Mouse (Mus musculus) lung, postnatal 14 days (tissue): ENCODE measurements at regions not wholly inside any gene's neighbourhood (a gene's known extent, or its start where the extent isn't known, plus 50 kb on each side); places are given as distances from the start of the nearest gene placed in this dataset.
A peak's percentile ranks its signal among the peaks of the same experiment; 100 is the strongest.

Experiments
- DNase-seq: peaks from one replicate; pipeline ENCODE4 v3.0.0; 2021

DNA sequence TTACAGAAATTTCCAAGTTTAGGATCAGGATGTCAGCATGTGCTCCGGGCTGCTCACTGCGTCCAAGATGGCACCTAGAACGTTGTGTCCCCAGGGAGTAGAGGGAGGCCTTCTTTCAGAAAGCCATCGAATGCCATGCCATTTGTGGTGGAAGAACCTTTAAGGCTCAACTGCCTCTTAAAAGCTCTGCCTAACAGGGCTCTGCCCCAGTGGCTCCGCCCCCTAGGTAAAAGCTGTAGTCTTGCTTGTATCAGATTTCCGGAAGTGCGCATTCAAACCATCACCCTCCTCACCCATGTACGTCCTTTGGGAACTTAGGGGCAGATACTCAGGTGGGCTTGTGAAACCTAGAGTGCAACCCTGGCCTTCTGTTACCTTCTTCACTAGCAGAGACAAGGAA is 54.0 kb upstream of the Psmd7 start:
- no peak for DNase-seq

DNA sequence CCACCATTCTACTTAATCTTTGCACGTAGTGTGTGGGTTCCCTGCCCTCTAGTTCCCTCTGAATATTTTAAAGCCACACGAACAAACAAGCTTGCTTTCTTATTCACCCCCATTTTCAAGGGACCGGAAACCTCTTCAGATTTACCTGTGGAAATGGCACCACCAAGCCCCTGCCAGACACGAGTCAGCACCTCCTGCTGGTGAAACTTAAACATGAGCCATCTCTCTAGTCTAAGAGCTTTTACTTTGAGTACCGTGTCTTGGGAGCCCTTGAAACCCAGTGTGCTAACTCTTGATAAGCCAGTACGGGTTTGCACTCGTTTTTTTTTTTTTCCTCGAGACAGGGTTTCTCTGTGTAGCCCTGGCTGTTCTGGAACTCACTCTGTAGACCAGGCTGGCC is 59.7 kb upstream of the Psmd7 start:
- no peak for DNase-seq

DNA sequence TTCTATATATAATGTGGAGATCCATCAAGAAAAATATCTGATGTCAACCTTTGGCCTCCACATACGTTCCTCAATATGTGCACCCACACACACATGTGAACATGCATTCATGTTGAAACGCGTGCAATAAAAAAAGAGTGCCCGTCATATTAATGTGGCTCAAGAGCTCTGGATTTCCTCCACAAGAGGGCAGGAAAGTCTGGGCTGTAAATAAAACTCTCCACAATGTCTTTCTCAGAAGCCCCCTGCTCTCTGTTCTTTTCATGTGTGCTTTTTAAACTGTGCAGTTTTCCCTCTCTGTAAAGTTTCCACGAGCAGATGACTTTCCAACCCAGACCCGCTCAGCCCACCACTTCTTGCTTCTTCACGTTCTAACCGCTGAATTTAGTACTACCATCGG is 62.0 kb upstream of the Psmd7 start:
- no peak for DNase-seq

DNA sequence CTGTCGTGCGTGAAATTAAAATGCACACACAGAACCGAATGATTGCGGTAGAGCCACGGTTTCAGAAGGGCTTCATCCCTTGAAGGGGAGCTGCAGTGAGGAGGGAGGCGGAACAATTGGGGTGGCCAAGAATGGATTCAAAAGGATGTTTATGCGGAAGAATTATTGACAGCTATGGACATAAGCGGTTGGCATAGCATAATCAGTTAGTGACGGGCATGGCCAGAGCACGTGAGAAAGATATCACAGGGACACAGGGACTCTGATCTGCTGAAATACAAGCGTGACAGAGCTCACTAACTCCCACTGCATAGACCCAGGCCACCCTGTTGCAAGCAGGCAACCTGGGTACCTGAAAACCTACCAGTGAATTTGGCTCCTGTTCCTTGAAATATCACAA is 63.2 kb upstream of the Psmd7 start:
- DNase-seq = no peak

DNA sequence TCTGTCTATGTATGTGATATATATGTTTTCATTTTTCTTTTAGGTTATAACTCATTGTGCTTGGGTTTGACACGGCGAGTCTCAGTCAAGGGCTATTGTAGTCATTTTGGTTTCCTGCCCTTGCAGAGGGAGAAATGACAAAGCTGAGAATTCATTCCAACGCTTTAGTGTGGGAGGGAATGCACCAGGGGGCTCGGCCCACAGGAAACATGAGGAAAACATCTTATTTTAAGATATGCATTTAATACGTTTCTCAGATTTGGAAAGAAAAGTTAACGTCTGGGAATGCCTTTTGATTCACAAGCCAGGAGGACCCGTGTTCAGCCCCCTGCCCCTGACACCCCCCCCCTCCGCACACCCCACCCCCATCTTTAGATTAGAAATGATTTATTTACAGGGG is 64.0 kb upstream of the Psmd7 start:
- DNase-seq = no peak

DNA sequence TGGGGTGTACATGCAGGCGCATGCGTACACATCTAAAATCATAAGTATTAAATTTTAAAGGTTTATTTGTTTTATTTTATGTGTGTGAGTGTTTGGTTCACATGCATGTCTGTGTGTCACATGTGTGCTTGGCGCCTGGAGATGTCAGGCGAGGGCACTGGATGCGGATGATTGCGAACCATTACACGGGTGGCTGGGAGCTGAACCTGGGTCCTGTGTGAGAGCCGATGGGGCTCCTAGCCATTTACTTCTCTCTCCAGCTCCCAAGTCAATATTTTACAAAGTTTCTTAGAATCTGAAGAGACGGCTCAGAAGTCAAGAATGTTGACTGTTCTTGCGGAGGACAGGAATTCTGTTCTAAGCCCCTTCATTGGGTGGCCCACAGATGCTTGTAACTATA is 65.4 kb upstream of the Psmd7 start:
- no peak for DNase-seq

DNA sequence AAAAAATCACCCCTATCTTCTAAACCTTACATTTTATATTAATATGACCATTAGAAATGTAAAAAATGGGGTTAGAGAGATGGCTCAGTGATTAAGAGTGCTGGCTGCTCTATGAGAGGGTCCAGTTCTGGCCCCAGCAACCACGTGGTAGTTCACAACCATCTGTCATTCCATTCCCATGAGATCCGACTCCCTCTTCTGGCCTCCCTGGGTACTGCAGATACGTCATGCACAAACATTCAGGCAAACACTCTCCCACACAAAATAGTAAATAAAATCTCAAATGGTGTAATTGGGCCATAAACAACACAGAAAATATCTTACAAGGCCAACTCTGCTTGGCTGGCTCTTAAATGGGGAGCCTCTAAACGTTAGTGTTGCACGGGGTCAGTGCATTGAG is 68.4 kb upstream of the Psmd7 start:
- no peak for DNase-seq

DNA sequence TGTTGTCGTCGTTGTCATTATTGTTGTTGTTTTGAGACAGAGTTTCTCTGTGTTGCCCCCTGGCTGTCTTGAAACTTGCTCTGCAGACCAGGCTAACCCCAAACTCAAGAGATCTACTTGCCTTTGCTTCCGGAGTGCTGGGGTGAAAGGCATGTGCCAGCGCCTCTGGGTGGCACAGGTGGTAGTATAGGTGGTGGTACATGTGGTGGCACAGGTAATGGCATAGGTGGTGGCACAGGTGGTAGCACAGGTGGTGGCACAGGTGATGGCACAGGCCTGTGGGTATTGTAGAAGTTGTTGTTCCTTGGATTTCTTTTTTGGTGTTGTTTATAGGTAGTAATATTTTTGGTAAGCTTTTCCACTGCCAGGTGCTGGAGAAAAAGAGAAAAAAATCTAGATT is 69.5 kb upstream of the Psmd7 start:
- DNase-seq = no peak

DNA sequence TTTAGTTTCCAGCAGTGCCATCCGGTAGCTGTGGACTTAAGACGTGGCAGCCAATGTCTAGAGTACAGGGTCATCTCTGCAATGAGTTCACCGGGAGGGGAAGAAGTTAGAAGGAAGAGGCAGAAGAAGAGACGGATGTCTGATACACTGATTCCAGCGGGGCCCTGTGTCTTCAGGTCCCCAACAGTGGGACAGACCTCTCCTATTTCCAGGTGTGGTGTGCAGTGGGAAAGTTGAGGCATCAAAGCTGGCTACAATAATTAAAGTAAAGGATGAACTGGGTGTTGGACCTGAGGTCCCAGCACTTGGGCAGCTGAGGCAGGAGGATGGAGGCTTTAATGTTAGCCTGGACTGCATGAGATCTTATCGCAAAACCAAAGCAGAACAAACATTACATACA is 70.1 kb upstream of the Psmd7 start:
- no peak for DNase-seq

DNA sequence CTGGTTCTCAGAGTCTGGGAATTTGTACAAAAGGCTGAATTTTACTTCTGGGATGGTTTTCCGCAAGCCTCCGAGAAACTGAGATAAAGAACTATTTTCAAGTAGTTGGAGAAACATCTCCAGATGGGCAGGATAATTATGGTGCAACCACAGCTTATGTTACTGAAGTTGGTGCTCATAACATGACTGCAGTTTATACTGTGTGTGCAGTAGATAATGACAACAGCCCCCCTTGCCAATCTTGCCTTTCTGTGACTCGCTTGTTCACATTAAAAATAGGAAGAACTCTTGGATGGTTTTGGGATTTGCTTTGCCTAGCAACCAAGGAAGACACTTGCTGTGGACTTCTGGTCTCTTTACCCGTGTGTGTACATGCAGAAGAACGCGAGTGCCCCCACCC is 72.4 kb upstream of the Psmd7 start:
- no peak for DNase-seq

DNA sequence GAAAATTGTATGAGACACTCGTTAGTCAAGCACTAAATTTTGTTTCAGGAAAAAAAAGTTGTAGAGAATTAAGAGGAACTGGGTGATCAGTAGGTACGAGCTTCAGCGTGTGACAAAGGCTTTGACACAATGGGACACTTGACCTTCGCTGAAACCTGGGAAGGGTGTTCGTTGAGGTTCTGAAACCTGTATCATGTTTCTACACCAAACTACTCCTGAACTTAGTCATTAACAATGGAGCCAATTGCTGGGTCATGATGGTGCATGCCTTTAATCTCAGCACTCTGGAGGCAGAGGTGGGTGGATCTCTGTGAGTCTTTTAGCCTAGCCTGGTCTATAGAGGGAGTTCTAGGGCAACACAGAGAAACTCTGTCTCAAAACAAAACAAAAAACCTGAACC is 81.3 kb upstream of the Psmd7 start:
- DNase-seq = no peak

DNA sequence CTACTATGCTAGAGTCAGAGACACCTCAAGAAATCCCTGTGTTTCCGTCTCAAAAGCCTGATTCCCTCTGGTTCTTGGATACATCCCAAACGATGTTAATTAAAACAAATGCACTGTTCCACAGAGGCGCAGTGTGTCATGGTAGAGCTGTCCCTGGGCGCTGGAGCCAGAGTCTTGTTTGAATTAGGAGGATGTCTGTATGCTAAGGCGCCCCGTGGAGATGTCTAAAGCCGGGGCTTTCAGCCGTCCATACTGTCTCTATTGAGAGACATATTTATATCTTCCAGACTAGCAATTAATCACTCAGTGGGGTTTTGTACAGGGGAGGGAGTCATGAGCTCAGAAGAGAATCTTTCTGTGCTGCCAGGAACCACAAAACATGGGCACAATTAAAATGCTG is 83.2 kb upstream of the Psmd7 start:
- DNase-seq = no peak

DNA sequence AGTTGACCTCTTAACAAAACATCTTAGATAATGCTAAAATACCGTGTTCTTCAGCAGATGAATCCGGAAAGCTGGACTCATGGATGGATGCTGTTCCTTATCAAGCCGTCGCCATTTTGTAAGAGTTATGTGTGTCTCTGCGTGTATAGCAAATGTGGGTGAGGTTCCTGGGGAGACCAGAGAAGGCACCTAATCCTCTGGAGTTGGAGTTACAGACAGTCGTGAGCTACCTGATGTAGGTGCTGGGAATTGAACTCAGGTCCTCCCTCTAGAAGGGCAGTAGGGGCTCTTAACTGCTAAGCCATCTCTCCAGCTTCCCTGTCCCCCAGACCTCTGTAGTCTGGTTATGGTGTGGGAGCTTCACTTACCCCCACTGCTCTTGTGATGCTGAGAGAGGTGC is 84.4 kb upstream of the Psmd7 start:
- DNase-seq = no peak

DNA sequence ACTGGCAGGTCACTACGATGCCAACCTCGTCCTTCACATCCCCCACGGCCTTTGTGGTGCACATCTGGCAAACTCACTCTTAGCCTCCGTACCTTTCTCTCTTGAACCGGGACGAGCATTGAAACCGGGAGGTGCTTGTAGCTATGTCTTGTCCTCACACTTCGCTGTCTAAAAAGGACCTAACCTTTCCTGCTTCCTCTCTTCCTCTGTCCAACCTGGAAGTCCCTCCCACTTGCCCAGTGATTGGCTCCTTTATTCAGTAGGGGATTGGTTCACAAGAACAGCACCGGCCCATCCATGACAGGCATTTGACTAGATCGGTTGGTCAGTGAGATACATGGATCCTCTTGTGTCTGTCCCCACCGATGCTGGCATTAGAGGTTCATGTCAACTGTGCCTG is 93.8 kb upstream of the Psmd7 start:
- no peak for DNase-seq

DNA sequence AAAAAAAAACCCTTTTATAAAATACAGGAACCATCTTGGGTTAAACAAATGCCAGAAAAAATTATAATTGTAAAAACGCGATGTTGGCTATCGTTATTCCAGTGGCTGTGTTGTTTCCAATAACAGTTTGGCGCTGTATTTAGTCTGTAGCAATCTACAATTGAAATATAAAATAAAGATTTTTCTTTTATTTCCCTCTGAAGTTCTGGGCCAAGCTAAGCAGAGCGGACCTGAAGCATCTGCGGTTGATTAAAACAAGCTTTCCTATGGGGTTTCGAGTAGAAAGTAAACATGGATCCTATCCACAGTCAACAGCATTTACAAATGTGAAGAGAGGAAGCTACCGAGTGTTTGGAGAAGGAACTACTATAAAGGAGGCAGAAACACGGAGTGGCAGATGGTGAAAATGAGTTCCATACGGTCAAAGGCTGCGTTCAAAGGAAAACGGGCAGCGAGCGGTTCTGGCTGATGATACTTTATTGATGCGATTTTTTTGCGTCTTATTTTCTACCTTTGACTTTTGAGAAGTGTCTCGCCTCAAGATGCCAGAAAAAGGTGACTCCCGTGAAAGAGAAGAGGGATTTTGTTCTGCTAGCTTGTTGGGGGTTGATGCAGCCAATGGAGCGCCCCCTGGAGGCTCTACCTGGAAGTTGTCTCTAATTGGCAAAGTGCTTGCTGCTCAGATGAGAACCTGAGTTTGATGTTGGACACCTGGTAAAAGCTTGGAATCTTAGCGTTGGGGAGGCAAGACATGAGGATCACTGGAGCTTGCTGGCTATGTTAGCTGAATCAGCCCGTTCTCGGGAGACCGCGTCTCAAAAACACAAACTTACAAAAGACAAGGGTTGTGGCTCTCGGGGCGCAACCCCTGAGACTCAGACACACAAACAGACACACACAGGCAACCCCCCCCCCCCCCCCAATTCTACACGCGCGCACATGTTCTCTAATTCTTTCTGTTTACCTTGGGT is 96.7 kb upstream of the Psmd7 start:
- DNase-seq = peak; percentile 55

DNA sequence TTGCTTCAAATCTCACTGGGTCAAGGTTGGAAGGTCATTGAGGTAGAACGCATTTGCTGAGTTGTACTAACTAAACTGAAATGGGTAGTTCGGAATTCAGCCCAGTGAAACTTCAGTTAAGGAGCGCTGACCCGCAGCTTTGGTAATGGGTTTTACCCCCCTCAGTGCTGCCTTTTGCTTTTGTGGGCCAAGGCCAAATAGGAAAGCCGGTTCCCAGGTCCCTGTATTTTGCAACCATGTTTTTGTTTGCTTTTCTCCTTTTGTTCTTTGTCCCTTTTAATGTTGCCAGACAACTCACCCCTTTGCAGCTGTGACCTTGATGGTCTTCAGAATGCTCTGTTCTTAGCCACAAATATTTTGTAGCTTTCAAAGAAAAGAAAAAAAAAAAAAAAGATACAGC is 98.7 kb upstream of the Psmd7 start:
- no peak for DNase-seq

DNA sequence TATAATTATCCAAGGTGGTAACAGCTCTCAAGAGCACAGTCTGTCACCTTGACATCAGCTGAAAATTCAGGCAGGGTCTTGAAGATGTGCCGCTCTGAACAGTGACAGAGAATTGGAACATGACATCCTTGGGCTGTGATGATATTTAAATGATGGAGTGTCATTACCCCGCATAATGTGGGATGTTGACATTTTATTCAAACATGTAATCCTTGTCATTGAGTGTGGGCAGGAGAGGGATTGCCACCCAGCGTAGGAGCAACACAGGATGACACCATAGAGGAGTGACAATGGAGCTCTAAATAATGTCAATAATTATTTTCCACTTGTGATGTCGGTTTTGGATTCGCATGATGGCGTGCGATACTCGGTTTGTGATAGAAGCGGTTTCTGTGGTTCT is 99.3 kb upstream of the Psmd7 start:
- DNase-seq = no peak

DNA sequence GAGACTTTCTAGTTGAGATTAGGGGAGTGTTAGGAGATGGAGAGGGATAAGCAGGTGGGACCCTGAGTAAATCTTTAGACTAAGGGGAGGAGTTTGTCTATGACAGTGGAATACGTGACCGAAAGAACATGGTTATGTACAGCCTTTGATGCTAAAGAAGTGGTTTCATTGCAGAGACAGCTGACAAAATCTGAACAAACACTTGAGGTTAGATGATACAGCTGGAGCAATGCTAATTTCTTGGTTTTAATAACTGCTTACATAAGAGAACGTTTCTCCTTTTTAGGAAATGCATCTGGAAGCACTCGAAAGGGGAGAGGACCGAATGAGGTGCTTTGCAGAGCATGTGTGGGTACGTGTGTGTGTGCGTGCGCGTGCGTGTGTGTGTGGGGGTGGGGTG is 100.8 kb upstream of the Psmd7 start:
- DNase-seq = no peak

DNA sequence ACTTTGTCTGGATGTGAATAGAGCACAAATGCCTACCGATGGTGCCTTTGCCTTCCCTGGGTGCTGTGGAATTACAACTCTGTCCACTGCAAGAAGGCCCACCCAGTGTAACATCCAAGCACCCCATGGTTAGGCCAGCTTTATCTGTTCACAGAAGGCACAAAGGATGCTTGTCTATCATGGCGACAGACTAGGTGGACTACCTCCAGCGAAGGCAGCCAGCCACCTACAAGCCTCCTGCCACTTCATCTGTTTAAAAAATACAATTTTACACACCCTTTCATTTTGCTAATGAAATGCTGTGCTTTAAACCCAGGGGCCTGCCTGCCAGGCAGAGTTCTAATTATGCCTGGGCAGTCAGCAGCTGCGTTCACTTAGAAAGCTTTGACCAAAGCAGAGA is 103.0 kb upstream of the Psmd7 start:
- no peak for DNase-seq

DNA sequence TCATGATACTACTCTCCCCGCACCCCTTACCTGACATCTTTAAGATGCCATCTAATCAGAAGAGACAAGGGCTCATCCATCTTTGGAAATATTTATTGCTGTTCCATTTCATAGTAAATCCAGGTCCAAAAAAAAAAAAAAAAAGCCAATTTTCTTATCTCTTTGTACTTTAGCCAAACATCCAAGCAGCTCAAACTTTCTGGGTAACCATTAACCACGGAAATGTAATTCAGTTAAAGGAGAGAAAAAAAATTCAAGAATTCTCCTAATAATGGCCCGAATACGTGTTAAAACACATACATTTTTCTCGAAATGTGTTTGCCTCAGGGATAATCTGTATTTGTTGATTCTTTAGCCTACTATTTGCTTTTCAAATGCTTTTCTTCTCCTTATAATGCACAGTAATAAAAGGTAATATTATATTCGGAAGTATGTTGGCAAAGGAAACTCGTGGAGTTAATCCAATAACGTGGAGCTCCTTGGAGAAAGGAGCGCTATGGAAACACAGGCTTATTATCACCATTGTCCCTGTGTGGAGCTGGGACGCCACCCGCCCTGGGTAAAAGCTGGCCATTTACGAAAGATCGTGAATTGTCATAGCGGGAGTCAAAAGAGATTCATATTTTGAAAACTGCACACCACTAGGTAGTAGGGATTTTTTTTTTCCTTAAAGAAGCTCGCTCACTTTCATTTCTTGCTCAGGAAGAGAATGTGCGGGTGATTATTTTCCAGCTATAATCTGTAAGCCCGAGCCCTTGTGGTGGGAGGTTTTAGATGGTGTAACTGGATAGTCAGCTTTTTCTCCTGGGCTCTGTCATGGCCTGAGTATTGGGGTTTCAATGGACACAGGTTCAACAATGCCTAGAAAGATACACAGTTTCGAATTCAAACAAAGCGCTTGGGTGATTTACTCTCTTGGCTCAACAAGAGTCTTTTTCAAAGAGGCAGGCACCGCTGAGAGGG is 108.4 kb upstream of the Psmd7 start:
- no peak for DNase-seq

DNA sequence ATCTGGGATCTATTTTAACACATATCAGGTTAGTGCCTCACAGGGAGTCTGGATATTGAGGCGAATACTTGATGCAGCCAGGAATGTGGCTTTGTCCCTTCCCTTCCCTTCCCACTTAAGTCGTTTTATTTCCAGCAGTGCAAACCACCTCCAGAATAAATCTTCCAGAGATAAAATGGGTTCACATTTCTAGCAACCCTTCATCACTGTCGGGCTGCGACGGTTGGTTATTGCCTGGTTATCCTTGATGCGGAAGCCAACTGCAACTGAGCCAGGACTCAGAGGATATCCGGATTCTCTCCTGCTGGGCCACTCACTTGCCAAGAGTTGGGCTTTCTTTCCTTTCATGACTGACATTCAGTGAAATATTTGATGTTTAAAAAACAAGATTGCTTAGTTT is 111.0 kb upstream of the Psmd7 start:
- DNase-seq = no peak

DNA sequence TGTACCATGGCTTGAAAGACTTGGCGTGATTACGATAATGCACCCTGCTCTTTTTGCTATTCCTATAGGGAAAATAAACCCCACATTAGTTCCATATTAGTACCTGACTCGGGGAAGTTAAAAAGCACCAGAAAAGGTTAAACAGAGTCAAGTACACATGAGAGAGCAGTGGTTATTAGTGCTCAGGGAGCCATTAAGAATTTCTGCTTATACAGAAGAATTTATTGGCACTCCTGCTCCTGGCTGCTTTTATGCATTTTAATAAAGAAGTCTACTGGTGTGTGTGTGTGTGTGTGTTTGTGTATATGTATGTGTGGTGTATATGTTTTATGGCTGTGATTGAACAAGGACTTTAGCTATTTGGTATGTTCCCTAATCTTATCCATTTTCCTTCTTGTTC is 111.5 kb upstream of the Psmd7 start:
- no peak for DNase-seq

DNA sequence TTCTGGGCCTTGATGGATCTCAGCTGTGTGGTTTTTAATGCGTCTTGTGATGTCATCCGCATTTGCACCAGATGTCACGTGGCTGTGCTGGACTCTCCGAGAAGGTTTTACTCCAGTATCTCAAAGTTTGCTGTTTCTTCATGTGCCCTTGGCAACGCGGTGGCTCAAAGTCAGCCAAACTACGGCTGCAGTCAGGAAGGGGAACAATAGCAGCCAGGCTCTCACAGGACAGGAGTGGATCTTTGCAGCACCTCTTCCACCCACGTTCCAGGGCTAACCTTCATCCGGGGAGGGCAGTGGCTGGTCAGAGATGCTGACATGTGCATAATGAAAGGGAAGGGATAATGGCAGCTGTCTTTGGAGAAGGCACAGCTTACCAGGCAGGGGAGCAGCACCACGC is 127.6 kb upstream of the Psmd7 start:
- DNase-seq = no peak

DNA sequence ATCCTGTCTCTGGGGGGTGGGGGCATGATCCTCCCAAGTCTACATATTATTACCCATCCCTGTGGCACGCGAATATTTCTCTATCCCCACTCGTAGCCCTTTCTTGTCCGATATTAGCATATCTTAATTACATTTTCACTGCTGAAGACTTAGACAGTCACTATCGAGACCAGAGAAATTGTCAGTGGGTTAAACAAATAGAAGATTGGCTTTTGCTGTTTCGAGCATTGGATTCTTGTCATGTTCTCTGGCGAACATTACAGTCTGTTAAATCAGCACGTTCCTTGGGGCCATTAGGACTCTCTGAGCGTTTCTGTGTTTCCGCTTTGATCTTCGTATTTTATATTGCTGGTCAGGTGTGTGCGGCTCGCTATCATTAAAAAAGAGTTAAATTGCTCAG is 129.6 kb upstream of the Psmd7 start:
- DNase-seq = no peak
